Mouse (Mus musculus) forelimb bud, embryonic 11.5 days (tissue): ENCODE measurements at regions not wholly inside any gene's neighbourhood (a gene's known extent, or its start where the extent isn't known, plus 50 kb on each side); places are given as distances from the start of the nearest gene placed in this dataset.

Experiments used
- DNase-seq: peaks from one replicate; pipeline ENCODE4 v3.0.0-alpha.2; 2012; ENCODE audit warnings: low read depth, low spot score

- DNase-seq = peak; percentile 17
These were observed 853.6 kb downstream of the 5730522E02Rik start for GRCm38 (mm10) chr11:25356671-25357586.

- no peak for DNase-seq
These were observed 874.9 kb downstream of the 5730522E02Rik start for GRCm38 (mm10) chr11:25335667-25336066.

GRCm38 (mm10) chr11:25330696-25331095 lies 879.9 kb downstream of the 5730522E02Rik start:
- DNase-seq = no peak

- no peak for DNase-seq
These were observed 888.1 kb downstream of the 5730522E02Rik start for GRCm38 (mm10) chr11:25322426-25322825.

GRCm38 (mm10) chr11:25321494-25321893 lies 889.1 kb downstream of the 5730522E02Rik start:
- no peak for DNase-seq

- DNase-seq = no peak
These were observed 895.9 kb downstream of the 5730522E02Rik start for GRCm38 (mm10) chr11:25314645-25315044.

- no peak for DNase-seq
These were observed 896.7 kb downstream of the 5730522E02Rik start for GRCm38 (mm10) chr11:25313879-25314278.

- DNase-seq = no peak
These were observed 897.3 kb downstream of the 5730522E02Rik start for GRCm38 (mm10) chr11:25313308-25313707.

- DNase-seq = no peak
These were observed 899.8 kb downstream of the 5730522E02Rik start for GRCm38 (mm10) chr11:25310754-25311153.

- DNase-seq = peak; percentile 76
These were observed 909.4 kb downstream of the 5730522E02Rik start for GRCm38 (mm10) chr11:25301130-25301529.

- DNase-seq = peak; percentile 34
These were observed 922.2 kb downstream of the 5730522E02Rik start for GRCm38 (mm10) chr11:25288346-25288745.

- DNase-seq = no peak
These were observed 922.9 kb downstream of the 5730522E02Rik start for GRCm38 (mm10) chr11:25287458-25288247.

- no peak for DNase-seq
These were observed 940.5 kb downstream of the 5730522E02Rik start for GRCm38 (mm10) chr11:25269936-25270540.

- DNase-seq = no peak
These were observed 947.7 kb downstream of the 5730522E02Rik start for GRCm38 (mm10) chr11:25262906-25263305.

- no peak for DNase-seq
These were observed 950.9 kb downstream of the 5730522E02Rik start for GRCm38 (mm10) chr11:25259691-25260090.

- no peak for DNase-seq
These were observed 977.1 kb downstream of the 5730522E02Rik start for GRCm38 (mm10) chr11:25233360-25233890.
